Mouse (Mus musculus): ENCODE results near the gene Acsl3. TPM values are rescaled to one million over a fixed set of nuclear protein-coding genes. Genes with fewer than 3 reads are reported as not detected.
A peak's percentile ranks its signal among the peaks of the same experiment; 100 is the strongest.

Gene Acsl3
- polyA plus RNA-seq, 1 experiment = 4.2 TPM

- no peaks in the 10 kb centered on the region for H3K4me1 ChIP-seq (ENCODE audit: control insufficient read depth, insufficient read depth, low read length)
- 71% methylated on average over 2 of the region's 2 CpGs for WGBS
- H3K4me3 ChIP-seq (replicated peaks; ENCODE audit: control insufficient read depth, low read depth, low read length) = no peak overlapping the region
- H3K27ac ChIP-seq (ENCODE audit: control insufficient read depth, insufficient read depth, low read depth, low read length, poor library complexity) = no peak overlapping the region
- no peak for TF ChIP-seq POLR2A (IDR thresholded peaks at IDR 0.05; ENCODE audit: borderline replicate concordance, control insufficient read depth, low read depth, low read length)
Measured at GRCm38 (mm10) chr1:78642197-78642596, 15.4 kb upstream of the Acsl3 start.

- no peak overlapping the region for H3K4me3 ChIP-seq (replicated peaks; ENCODE audit: control insufficient read depth, low read depth, low read length)
- no peak for TF ChIP-seq CTCF (IDR thresholded peaks at IDR 0.05; ENCODE audit: control insufficient read depth, insufficient read depth, low read length)
- no peak for TF ChIP-seq POLR2A (IDR thresholded peaks at IDR 0.05; ENCODE audit: borderline replicate concordance, control insufficient read depth, low read depth, low read length)
- H3K4me1 ChIP-seq (ENCODE audit: control insufficient read depth, insufficient read depth, low read length) = no peaks in the 10 kb centered on the region
- 74% methylated on average over 8 of the region's 8 CpGs for WGBS
- H3K27ac ChIP-seq (ENCODE audit: control insufficient read depth, insufficient read depth, low read depth, low read length, poor library complexity) = no peak overlapping the region
Measured at GRCm38 (mm10) chr1:78647317-78647885, 10.2 kb upstream of the Acsl3 start.

- Histone ChIP-seq H3K27ac (ENCODE audit: control insufficient read depth, insufficient read depth, low read depth, low read length, poor library complexity) (no peak overlapping the region), H3K4me1 (ENCODE audit: control insufficient read depth, insufficient read depth, low read length) (no peaks in the 10 kb centered on the region), H3K4me3 (replicated peaks; ENCODE audit: control insufficient read depth, low read depth, low read length) (no peak overlapping the region)
- no peak for TF ChIP-seq POLR2A (IDR thresholded peaks at IDR 0.05; ENCODE audit: borderline replicate concordance, control insufficient read depth, low read depth, low read length)
- no peak for TF ChIP-seq CTCF (IDR thresholded peaks at IDR 0.05; ENCODE audit: control insufficient read depth, insufficient read depth, low read length)
- 72% methylated on average over 6 of the region's 6 CpGs for WGBS
Measured at GRCm38 (mm10) chr1:78649269-78650061, 8.2 kb upstream of the Acsl3 start.

- H3K27ac ChIP-seq (ENCODE audit: control insufficient read depth, insufficient read depth, low read depth, low read length, poor library complexity) = no peak overlapping the region
- H3K4me3 ChIP-seq (replicated peaks; ENCODE audit: control insufficient read depth, low read depth, low read length) = no peak overlapping the region
- 52% methylated on average over 2 of the region's 2 CpGs for WGBS
- no peaks in the 10 kb centered on the region for H3K4me1 ChIP-seq (ENCODE audit: control insufficient read depth, insufficient read depth, low read length)
- no peak for TF ChIP-seq CTCF (IDR thresholded peaks at IDR 0.05; ENCODE audit: control insufficient read depth, insufficient read depth, low read length)
- no peak for TF ChIP-seq POLR2A (IDR thresholded peaks at IDR 0.05; ENCODE audit: borderline replicate concordance, control insufficient read depth, low read depth, low read length)
Measured at GRCm38 (mm10) chr1:78656472-78656871, 1.2 kb upstream of the Acsl3 start.

GRCm38 (mm10) chr1:78657021-78657629 lies 500 bp upstream of the Acsl3 start:
- TF ChIP-seq CTCF (IDR thresholded peaks at IDR 0.05; ENCODE audit: control insufficient read depth, insufficient read depth, low read length) = no peak
- TF ChIP-seq POLR2A (IDR thresholded peaks at IDR 0.05; ENCODE audit: borderline replicate concordance, control insufficient read depth, low read depth, low read length) = no peak
- H3K4me1 ChIP-seq (ENCODE audit: control insufficient read depth, insufficient read depth, low read length) = no peaks in the 10 kb centered on the region
- WGBS = 26% methylated on average over 22 of the region's 22 CpGs
- H3K4me3 ChIP-seq (replicated peaks; ENCODE audit: control insufficient read depth, low read depth, low read length) = peak overlapping the region; percentile 28
- no peak overlapping the region; the same call in 1 of the 2 replicates for H3K27ac ChIP-seq (ENCODE audit: control insufficient read depth, insufficient read depth, low read depth, low read length, poor library complexity)

- Histone ChIP-seq H3K27ac (ENCODE audit: control insufficient read depth, insufficient read depth, low read depth, low read length, poor library complexity) (no peak overlapping the region; the same call in 1 of the 2 replicates), H3K4me1 (ENCODE audit: control insufficient read depth, insufficient read depth, low read length) (no peaks in the 10 kb centered on the region), H3K4me3 (replicated peaks; ENCODE audit: control insufficient read depth, low read depth, low read length) (peak overlapping the region; percentile 71)
- 7% methylated on average over 20 of the region's 20 CpGs for WGBS
- no peak for TF ChIP-seq CTCF (IDR thresholded peaks at IDR 0.05; ENCODE audit: control insufficient read depth, insufficient read depth, low read length)
- no peak for TF ChIP-seq POLR2A (IDR thresholded peaks at IDR 0.05; ENCODE audit: borderline replicate concordance, control insufficient read depth, low read depth, low read length)
Measured at GRCm38 (mm10) chr1:78658441-78659269, 1.0 kb downstream of the Acsl3 start.

- Histone ChIP-seq H3K27ac (ENCODE audit: control insufficient read depth, insufficient read depth, low read depth, low read length, poor library complexity) (no peak overlapping the region), H3K4me3 (replicated peaks; ENCODE audit: control insufficient read depth, low read depth, low read length) (no peak overlapping the region)
- WGBS = 71% methylated on average over 4 of the region's 4 CpGs
Measured at GRCm38 (mm10) chr1:78659270-78659823, 1.7 kb downstream of the Acsl3 start.

More at GRCm38 (mm10) chr1:78659270-78659823, 1.7 kb downstream of the Acsl3 start:
- TF ChIP-seq POLR2A (IDR thresholded peaks at IDR 0.05; ENCODE audit: borderline replicate concordance, control insufficient read depth, low read depth, low read length) = no peak
- no peak for TF ChIP-seq CTCF (IDR thresholded peaks at IDR 0.05; ENCODE audit: control insufficient read depth, insufficient read depth, low read length)
- no peaks in the 10 kb centered on the region for H3K4me1 ChIP-seq (ENCODE audit: control insufficient read depth, insufficient read depth, low read length)
